Mouse (Mus musculus) T-helper 17 cell (primary cell): ENCODE results near the gene Cblc.

Experiments used
- in situ Hi-C, 2 experiments: fragments of 300-600 bp; cut with MboI, MseI; formaldehyde crosslinking; loops; 1 replicate in 1 of 2; 2 replicates in 1 of 2; pipeline ENCODE4 v1.15.1; 2025; ENCODE audit warnings: high pct_unique_total_duplicates in 2 of 2

Cblc gene

GRCm38 (mm10) chr7:19754065-19754464 lies 42.5 kb downstream of the Cblc start:
- in situ Hi-C loops: no loop called here

GRCm38 (mm10) chr7:19753587-19753986 lies 43.0 kb downstream of the Cblc start:
- in situ Hi-C loops: no loop called here

- in situ Hi-C loops: no loop called here
Measured at GRCm38 (mm10) chr7:19752652-19753051, 44.0 kb downstream of the Cblc start.

GRCm38 (mm10) chr7:19751070-19751383 lies 45.6 kb downstream of the Cblc start:
- in situ Hi-C loops: no loop called here

GRCm38 (mm10) chr7:19750217-19751069 lies 46.2 kb downstream of the Cblc start, which contains the start of gene Nectin2:
TSS of gene Nectin2 (minus strand) at chr7:19750483.
- in situ Hi-C loops: no loop called here

GRCm38 (mm10) chr7:19749389-19750216 lies 47.0 kb downstream of the Cblc start:
- in situ Hi-C loops: no loop called here

GRCm38 (mm10) chr7:19748219-19749195 lies 48.1 kb downstream of the Cblc start:
- in situ Hi-C loops: no loop called here

GRCm38 (mm10) chr7:19747420-19748218 lies 49.0 kb downstream of the Cblc start:
- in situ Hi-C loops: no loop called here

GRCm38 (mm10) chr7:19746426-19747201 lies 50.0 kb downstream of the Cblc start:
- in situ Hi-C loops: no loop called here

GRCm38 (mm10) chr7:19745971-19746370 lies 50.6 kb downstream of the Cblc start:
- in situ Hi-C loops: no loop called here

- in situ Hi-C loops: loop anchor here in 1 of 2 experiments (5.0 kb wide), 1 partner anchor 67 kb away; the partner anchor contains the start of gene Apoc2
Measured at GRCm38 (mm10) chr7:19744590-19745385, 51.8 kb downstream of the Cblc start.

GRCm38 (mm10) chr7:19743791-19744190 lies 52.8 kb downstream of the Cblc start:
- in situ Hi-C loops: loop anchor here in 1 of 2 experiments (5.0 kb wide), 1 partner anchor 66 kb away; the partner anchor contains the start of gene Apoc2

GRCm38 (mm10) chr7:19742468-19742867 lies 54.1 kb downstream of the Cblc start:
- in situ Hi-C loops: loop anchor here in 1 of 2 experiments (5.0 kb wide), 1 partner anchor 65 kb away; the partner anchor contains the start of gene Apoc2

- in situ Hi-C loops: loop anchor here in 1 of 2 experiments (5.0 kb wide), 1 partner anchor 64 kb away; the partner anchor contains the start of gene Apoc2
Measured at GRCm38 (mm10) chr7:19741329-19742031, 55.1 kb downstream of the Cblc start.

GRCm38 (mm10) chr7:19740269-19740668 lies 56.3 kb downstream of the Cblc start:
- in situ Hi-C loops: loop anchor here in 1 of 2 experiments (5.0 kb wide), 1 partner anchor 63 kb away; the partner anchor contains the start of gene Apoc2

GRCm38 (mm10) chr7:19738771-19739170 lies 57.8 kb downstream of the Cblc start:
- in situ Hi-C loops: loop anchor here in 1 of 2 experiments (10.0 kb wide), 1 partner anchor 834 kb away; no protein-coding TSS in a partner anchor

- in situ Hi-C loops: loop anchor here in 1 of 2 experiments (10.0 kb wide), 1 partner anchor 832 kb away; no protein-coding TSS in a partner anchor
Measured at GRCm38 (mm10) chr7:19736389-19737057, 60.1 kb downstream of the Cblc start.
